13 mouse cellular contexts compared by ENCODE assay signal in genomic region chr3:81922910-81923309, GRCm38 (mm10). TPM values are rescaled to one million over a fixed set of nuclear protein-coding genes. Genes with fewer than 3 reads are reported as not detected.
DNase-seq lines count a peak whose midpoint lies in the region; ATAC-seq lines count a peak whose summit lies in the region.
"Had no signal": no experiment of that assay in that cellular context is flagged by ENCODE, and none has a peak within 500 bp of the region (broad histone marks: within the 10 kb centered on the region; RNA-seq: fewer than 3 reads in every experiment).

No protein-coding gene starts in this region.

- peak; percentile 20; the same call in 1 of the 2 replicates for ATAC-seq in megakaryocyte, adult 5-6 weeks (ENCODE audit: poor library complexity, severe bottlenecking)

- DNase-seq in heart, adult 9 months (ENCODE audit: low spot score in 2 of 2), result peak; percentile 10 to 17
- no peak for DNase-seq in heart, postnatal 25 days (ENCODE audit: low spot score)
- DNase-seq in B cell, adult 2 months, result peak; percentile 17 to 24
- peak; percentile 25 for DNase-seq in embryo, embryonic 11 days
- DNase-seq in thymus, postnatal 0 days (ENCODE audit: low spot score), result no peak
- DNase-seq in cerebellum, adult 11 months, result no peak
- DNase-seq in gastrocnemius, adult 18-20 months (ENCODE audit: low spot score), result no peak
- DNase-seq: cerebellum, postnatal 36 days; thymus, postnatal 36 days had no signal

- intact Hi-C loops in heart, postnatal 25 days (cut with DNase I), result loop anchor here (5.0 kb wide), 1 partner anchor 1846 kb away; no protein-coding TSS in a partner anchor

RNA-seq across cellular contexts. Expression of gene Ctso, which starts 9.5 kb away (rescaled TPM):
- total RNA-seq in heart, postnatal 25 days (2021), result 1 to 10 TPM; 8.1 to 8.3 TPM
- total RNA-seq in megakaryocyte, adult 5-6 weeks (2015), result 11.4 and 12.4 TPM in 2 replicates
- total RNA-seq in megakaryocyte, adult 5-6 weeks (2017), result 8.8 and 11.9 TPM in 2 replicates
- 25.5 and 32.7 TPM in 2 replicates for polyA plus RNA-seq in thymus, postnatal 0 days (2015; fragmentation: Nextera tagmentation; extraction: Ambion mirVana)
- 1 to 10 TPM; 5.0 to 5.4 TPM for total RNA-seq in gastrocnemius, adult 18-20 months (2021)

RNA-seq across cellular contexts. Expression of gene Tdo2, which starts 53.1 kb away (rescaled TPM):
- total RNA-seq in heart, postnatal 25 days (2021), result not detected
- not detected in 2 replicates for total RNA-seq in megakaryocyte, adult 5-6 weeks (2015)
- not detected in 2 replicates for total RNA-seq in megakaryocyte, adult 5-6 weeks (2017)
- polyA plus RNA-seq in thymus, postnatal 0 days (2015; fragmentation: Nextera tagmentation; extraction: Ambion mirVana), result 0.69 and 1.4 TPM in 2 replicates
- total RNA-seq in gastrocnemius, adult 18-20 months (2021), result under 1 TPM in 1 of 2 experiments, not detected in 1; 0.71 TPM
- polyA plus RNA-seq: myocyte had no signal

RNA-seq across cellular contexts. Expression of gene Asic5, which starts 59.2 kb away (rescaled TPM):
- total RNA-seq in heart, postnatal 25 days (2021), result not detected
- total RNA-seq in megakaryocyte, adult 5-6 weeks (2015), result not detected in 2 replicates
- total RNA-seq in megakaryocyte, adult 5-6 weeks (2017), result not detected in 2 replicates
- polyA plus RNA-seq in thymus, postnatal 0 days (2015; fragmentation: Nextera tagmentation; extraction: Ambion mirVana), result 0.13 TPM in 2 replicates
- not detected for total RNA-seq in gastrocnemius, adult 18-20 months (2021)
- polyA plus RNA-seq: heart, embryonic 13.5 days; limb, embryonic 10.5 days; myocyte had no signal

Comparison
In these comparisons a context has a peak if more than half of its experiments do, and no peak if none do; other contexts are left out.
1. DNase-seq: peak in heart, adult 9 months (2 of 2), B cell, adult 2 months (2 of 2) and embryo, embryonic 11 days (single experiment); none in heart, postnatal 25 days (single experiment), thymus, postnatal 0 days (single experiment), cerebellum, adult 11 months (single experiment) and gastrocnemius, adult 18-20 months (single experiment).